Mouse (Mus musculus) liver, adult 2 months (tissue): ENCODE results near the gene Adh7.

ENCODE experiments used
- CTCF ChIP-seq: fragments of 200-500 bp; IDR thresholded peaks from 2 replicates; pipeline ENCODE4 v1.5.1; 2011; ENCODE audit warnings: low read depth, low read length, control low read depth
- POLR2A ChIP-seq: fragments of 200-500 bp; IDR thresholded peaks from 2 replicates; pipeline ENCODE4 v1.6.1; 2011; ENCODE audit warnings: low read length, control low read depth; ENCODE audit not compliant: insufficient read depth; ENCODE audit errors: extremely low read depth

- no peak for TF ChIP-seq CTCF
- no peak for TF ChIP-seq POLR2A
These were observed 12.7 kb downstream of the Adh7 start for GRCm38 (mm10) chr3:138230266-138230665.
